Mouse (Mus musculus): ENCODE measurements around the gene Trip6.

Trip6 gene

GRCm38 (mm10) chr5:137295712-137296111 is 18.5 kb downstream of the Trip6 start:
- no peak for DNase-seq

DNA sequence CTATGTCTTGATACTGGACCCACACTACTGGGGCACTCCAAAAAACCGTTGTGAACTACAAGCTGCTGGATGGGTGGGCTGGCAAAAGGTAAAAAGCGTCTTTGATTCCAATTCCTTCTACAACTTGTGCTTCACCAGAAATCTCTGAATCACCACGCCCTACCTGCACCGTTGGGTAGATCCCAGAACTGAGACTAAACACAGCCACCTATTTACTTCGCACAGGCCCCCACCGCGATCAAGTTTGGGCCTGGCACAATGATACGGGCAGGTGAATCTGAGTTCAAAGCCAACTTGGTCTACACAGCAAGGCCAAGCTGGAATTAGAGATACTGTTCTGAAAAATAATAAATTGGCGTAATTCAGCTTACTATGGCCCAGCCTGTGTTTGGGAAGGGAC is 18.9 kb downstream of the Trip6 start:
- peak; percentile 51 for DNase-seq

GRCm38 (mm10) chr5:137294744-137295093 is 19.5 kb downstream of the Trip6 start:
- DNase-seq, result no peak

GRCm38 (mm10) chr5:137293839-137294743 is 20.1 kb downstream of the Trip6 start, which contains the start of gene Ufsp1:
TSS of gene Ufsp1 (plus strand) at chr5:137294629.
- peak; percentile 97 for DNase-seq

- peak; percentile 88 for DNase-seq
These were observed 20.9 kb downstream of the Trip6 start for GRCm38 (mm10) chr5:137293282-137293681.

DNA sequence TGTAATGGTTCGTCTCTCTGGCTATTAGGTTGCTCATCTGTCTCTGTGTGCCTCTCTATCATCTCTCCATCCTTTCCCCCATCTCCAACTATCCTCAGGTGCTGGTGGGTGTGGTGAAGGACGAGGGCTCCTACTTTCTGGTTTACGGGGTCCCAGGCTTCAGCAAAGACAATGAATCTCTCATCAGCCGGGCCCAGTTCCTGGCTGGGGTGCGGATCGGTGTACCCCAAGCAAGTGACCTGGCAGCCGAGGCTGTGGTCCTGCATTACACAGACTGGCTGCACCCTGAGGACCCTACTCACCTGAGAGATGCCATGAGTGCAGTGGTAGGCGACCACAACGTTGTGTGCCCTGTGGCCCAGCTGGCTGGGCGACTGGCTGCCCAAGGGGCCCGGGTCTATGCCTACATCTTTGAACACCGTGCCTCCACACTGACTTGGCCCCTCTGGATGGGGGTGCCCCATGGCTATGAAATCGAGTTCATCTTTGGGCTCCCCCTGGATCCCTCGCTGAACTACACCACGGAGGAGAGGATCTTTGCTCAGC is 22.8 kb downstream of the Trip6 start:
- peak; percentile 64 for DNase-seq

GRCm38 (mm10) chr5:137290677-137291076 is 23.5 kb downstream of the Trip6 start:
- peak; percentile 79 for DNase-seq

- peak; percentile 60 for DNase-seq
These were observed 24.4 kb downstream of the Trip6 start for GRCm38 (mm10) chr5:137289591-137290365.

DNA sequence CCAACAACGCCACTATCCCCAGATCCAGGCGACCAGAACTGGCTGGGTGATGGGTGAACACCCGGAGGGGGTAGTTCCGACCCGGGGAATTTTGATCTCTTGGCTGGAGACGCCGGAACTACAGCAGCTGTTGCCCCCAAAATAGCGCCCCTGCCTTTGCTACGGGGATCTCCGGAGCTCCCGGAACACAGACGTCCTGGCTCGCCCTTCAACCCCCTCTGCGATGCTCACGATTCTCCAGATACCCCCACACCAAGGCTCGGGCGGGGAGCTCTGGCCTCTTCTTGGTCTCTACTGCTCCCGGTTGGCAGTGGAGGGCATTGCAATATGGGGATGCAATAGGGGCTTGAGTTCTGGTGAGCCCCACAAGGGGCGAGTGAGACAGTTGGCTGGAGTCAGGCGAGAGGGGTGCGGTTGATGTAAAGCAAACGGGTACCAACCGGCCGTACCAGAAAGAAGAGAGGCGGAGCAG is 25.2 kb downstream of the Trip6 start:
- DNase-seq, result peak; percentile 79

DNA sequence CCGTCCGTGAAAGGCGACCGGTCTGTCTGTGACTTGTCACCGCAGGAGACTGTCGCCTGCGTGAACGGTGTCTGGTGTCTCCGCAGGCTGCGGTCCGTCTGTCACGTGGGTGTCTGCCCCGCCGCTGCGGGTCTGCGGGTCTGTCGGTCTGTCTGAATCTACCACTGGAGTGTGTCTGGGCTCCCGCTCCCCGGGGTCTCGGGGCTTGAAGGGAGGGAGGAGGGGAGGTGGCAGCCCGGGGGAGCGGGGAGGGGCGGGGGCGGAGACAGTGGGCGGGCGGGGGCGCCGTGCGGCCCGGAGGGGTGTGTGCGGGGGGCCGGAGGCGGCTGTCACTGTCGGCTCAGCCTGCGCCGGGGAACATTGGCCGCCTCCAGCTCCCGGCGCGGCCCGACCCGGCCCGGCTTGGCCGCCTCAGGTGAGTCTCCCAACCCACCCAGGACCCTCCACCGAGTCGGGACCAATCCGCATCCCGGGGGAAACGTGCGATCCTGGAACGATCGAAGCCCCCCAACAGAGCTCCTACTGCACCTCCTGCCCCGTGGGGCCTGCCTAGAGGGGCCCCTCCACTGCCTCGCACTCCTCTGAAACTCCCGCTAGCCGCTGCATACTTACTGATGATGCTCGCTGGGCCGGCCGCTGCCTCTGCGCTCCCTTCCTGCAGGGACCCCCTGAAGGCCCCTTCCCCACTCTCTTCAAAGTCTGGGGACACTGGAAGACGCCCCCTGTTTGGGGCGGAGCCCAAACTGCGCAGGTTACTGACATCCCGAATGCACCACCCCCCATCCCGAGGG is 26.1 kb downstream of the Trip6 start:
- peak; percentile 85 for DNase-seq

DNA sequence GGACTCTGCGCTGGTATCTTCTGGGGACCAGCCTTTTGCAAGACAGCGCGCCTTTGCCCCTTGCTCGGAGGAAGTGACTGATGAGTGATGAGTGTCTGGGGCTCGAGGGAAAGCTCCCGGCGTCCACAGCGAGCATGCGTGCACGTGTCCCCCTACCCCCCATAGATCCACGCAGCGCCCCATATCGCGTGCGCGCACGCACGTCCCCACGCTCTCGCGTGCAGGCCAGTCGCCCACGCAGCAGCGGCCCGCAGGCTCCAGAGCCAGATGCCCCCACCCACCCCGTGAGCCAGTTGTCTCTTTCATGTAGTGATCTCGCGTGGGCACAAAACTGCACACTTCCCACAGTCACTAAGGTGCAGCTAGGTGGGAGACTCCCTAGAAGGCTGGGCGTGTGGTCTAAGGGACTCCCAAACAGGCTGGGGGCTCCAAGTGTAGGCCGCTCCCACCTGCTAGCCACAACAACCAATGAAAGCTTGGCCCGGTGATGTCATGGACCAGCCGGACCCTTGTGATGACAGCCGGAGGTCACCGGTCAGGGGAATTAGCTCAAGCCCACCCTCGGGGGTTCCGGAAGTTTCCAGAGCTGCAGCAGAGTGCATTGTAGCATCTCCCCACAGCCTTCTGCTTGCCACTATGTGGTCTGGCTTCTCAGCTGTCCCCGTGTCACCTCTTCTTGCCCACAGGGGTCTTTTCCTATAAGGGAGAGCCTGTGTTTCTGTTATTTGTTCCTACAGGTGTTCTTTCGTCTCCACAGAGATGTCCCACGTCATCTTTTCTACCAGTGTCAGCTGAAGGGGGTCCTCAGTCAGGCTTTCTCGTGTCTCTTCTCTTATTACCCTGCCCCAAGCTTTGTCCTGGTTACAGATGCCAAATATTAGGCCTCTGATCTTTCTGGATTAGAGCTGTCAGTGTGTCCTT is 26.9 kb downstream of the Trip6 start, which contains the start of gene Ache:
Gene Ache, plus strand, starts transcription at position 488 of the 921 bp plus-strand sequence.
- DNase-seq, result peak; percentile 90

GRCm38 (mm10) chr5:137286655-137287031 is 27.6 kb downstream of the Trip6 start:
- DNase-seq, result peak; percentile 94

DNA sequence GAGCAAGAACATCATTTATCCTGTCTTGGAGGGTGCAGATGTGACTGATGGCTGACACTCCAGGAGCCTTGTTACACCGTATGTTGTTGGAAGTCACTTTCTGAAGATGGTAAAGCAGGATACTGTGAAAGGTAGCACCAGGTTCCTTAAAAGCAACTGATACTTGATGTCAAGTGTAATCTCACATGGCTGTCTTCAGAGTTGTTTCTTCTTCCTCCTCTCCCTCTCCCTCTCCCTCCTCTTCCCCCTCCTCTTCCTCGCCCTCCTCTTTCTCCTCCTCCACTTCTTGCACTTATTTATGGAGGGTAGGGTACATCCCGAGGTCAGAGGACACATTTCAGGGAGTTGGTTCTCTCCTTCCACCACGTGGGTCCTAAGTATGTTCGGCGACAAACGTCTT is 28.2 kb downstream of the Trip6 start:
- peak; percentile 29 for DNase-seq

DNA sequence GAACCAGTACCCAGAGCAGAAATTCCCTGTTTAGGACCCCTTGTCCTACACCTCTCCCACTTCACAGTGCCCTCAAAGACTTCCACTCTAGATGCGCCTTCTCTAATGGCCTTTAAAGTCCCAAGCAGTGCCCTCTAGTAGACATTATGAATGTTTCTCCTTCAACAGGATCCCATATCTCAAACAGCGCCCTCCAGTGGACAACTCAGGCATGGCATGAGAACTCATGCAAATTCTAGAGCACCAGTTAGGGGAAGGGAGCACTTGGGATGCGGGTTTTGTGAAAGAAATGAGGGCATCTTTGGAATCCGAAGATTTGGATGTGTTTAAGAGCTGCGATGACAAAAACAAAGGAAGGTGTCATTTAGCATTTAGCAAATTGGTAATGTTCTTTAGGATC is 29.2 kb downstream of the Trip6 start:
- DNase-seq, result peak; percentile 49

- peak; percentile 28 for DNase-seq
These were observed 29.8 kb downstream of the Trip6 start for GRCm38 (mm10) chr5:137284411-137284810.

DNA sequence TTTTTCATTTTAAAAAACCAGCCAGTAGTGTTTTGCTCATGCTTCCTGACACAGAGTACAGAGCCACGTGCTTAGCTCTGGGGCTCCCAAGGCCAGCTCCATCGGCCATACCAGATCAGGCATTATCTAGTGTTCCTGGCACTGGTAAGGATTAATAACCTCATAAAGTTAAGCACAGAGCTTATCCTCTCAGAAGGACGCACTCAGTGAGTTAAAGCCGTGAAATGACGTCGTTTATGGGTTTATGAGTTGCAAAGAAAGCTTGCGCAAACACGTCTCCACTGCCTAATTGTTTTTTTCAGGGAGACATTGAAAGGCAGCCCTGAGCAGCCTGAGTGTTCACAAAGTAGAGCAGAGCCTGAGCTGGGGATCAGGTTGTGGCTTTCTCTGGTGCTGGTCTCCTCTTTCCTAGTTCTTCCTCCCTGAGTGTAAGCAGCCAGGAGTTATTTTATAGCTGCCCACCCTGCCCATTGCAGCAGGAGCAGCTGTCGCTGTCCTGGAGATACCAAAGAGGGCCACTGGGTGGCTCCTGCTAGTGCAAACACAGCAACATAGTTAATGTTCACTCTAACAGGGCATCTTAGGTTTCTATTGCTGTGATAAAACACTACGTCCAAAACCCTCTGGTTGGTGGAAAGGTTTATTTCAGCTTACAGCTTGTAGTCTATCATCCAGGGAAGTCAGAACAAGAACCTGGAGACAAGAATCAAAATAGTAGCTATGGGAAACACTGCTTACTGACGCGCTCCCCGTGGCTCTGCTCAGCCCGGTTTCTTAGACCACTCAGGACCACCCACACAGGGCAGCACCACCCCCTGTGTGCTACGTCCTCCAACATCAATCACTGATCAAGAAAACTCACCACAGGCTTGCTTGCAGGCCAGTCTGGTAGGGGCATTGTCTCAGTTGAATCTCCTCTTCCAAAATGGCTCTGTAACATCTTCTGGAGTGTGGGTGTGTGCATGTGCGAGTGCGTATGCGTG is 36.6 kb downstream of the Trip6 start:
- DNase-seq, result no peak

DNA sequence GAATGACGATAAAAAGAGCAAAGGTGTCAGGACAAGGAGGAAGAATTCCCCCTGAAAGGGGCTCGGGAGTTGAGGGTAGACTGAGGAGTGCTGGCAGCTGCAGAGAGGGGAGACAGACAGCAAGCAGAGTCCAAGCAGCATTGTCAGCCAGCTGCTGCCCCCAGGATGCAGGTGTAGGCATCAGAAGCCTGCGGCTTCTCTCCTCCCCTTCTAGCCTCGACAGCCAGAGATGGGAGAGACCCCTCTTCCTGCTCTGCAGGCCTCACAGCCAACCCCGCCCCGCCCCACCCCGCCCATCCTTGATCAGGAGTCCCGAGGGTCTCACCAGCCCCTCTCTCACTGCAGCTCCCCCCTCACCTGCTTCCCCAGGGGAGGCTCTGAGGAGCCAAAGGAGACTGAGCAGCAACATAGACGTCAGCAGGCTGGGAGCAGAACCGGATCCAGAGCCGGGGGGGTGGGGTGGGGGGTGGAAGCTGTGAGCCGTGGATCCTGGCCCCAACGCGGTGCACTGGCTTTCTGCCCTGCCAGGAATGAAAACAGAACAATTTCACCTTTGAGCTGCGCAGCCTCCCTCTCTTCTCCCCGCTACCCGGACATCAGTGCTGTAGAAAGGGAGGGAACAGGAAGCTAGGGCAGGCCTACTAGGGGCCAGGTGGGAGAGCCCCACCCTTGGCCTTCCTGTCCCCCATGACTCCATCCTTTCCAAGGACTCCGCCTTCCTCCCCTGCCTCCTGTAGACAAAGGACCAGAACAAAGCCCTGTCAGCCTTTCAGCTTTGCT is 45.9 kb downstream of the Trip6 start:
- no peak for DNase-seq

GRCm38 (mm10) chr5:137264787-137265186 is 49.4 kb downstream of the Trip6 start:
- no peak for DNase-seq

Data from cerebellum, adult 11-12 months (tissue).